Mouse (Mus musculus): Measurements from ENCODE around the gene Ints6l. TPM values are rescaled to one million over a fixed set of nuclear protein-coding genes. Genes with fewer than 3 reads are reported as not detected.

The Ints6l gene
- 43.1 and 43.7 TPM in 2 replicates for polyA plus RNA-seq (2015; fragmentation: Nextera tagmentation; extraction: Ambion mirVana)

GRCm38 (mm10) chrX:56454671-56455371 is at the start of gene Ints6l:
Gene Ints6l (plus strand): TSS chrX:56454857.
- H3K4me2 ChIP-seq (ENCODE audit: low read depth, low read length), result peak within 1 kb of the TSS; percentile 60
- H3K36me3 ChIP-seq (ENCODE audit: control insufficient read depth, insufficient read depth), result no peaks in the 10 kb centered on the region
- H3K4me1 ChIP-seq (ENCODE audit: control insufficient read depth, low read depth, low read length), result peaks cover 8% of the 10 kb centered on the region
- peak within 1 kb of the TSS; percentile 90 for H3K9ac ChIP-seq (ENCODE audit: low read depth, low read length)
- H3K4me3 ChIP-seq (ENCODE audit: low read depth, low read length), result peak within 1 kb of the TSS; percentile 75
- H3K27me3 ChIP-seq (ENCODE audit: control insufficient read depth, insufficient read depth, low read depth, low read length), result no peaks in the 10 kb centered on the region
- ATAC-seq (ENCODE audit: low read depth), result peak; percentile 80
- WGBS (ENCODE audit: insufficient replicate concordance), result 19% methylated on average over 21 of the region's 22 CpGs
- H3K27ac ChIP-seq (ENCODE audit: low read length), result peak within 1 kb of the TSS; percentile 96
- no peaks in the 10 kb centered on the region for H3K9me3 ChIP-seq (replicated peaks; ENCODE audit: control insufficient read depth, low read length)

GRCm38 (mm10) chrX:56405482-56405881 is 49.2 kb upstream of the Ints6l start:
- no peak overlapping the region for H3K4me2 ChIP-seq (ENCODE audit: low read depth, low read length)
- no peaks in the 10 kb centered on the region for H3K36me3 ChIP-seq (ENCODE audit: control insufficient read depth, insufficient read depth)
- H3K27me3 ChIP-seq (ENCODE audit: control insufficient read depth, insufficient read depth, low read depth, low read length), result no peaks in the 10 kb centered on the region
- no peak overlapping the region for H3K4me3 ChIP-seq (ENCODE audit: low read depth, low read length)
- no peaks in the 10 kb centered on the region for H3K9me3 ChIP-seq (replicated peaks; ENCODE audit: control insufficient read depth, low read length)
- H3K27ac ChIP-seq (ENCODE audit: low read length), result no peak overlapping the region
- no peaks in the 10 kb centered on the region for H3K4me1 ChIP-seq (ENCODE audit: control insufficient read depth, low read depth, low read length)
- WGBS (ENCODE audit: insufficient replicate concordance), result 14% methylated on average over 1 of the region's 1 CpGs
- no peak for ATAC-seq (ENCODE audit: low read depth)
- H3K9ac ChIP-seq (ENCODE audit: low read depth, low read length), result no peak overlapping the region

- no peak for ATAC-seq (ENCODE audit: low read depth)
- WGBS (ENCODE audit: insufficient replicate concordance), result 39% methylated on average over 5 of the region's 5 CpGs
- H3K27me3 ChIP-seq (ENCODE audit: control insufficient read depth, insufficient read depth, low read depth, low read length), result no peaks in the 10 kb centered on the region
- H3K4me1 ChIP-seq (ENCODE audit: control insufficient read depth, low read depth, low read length), result no peaks in the 10 kb centered on the region
- no peaks in the 10 kb centered on the region for H3K9me3 ChIP-seq (replicated peaks; ENCODE audit: control insufficient read depth, low read length)
- H3K4me2 ChIP-seq (ENCODE audit: low read depth, low read length), result no peak overlapping the region
- no peak overlapping the region for H3K27ac ChIP-seq (ENCODE audit: low read length)
- H3K36me3 ChIP-seq (ENCODE audit: control insufficient read depth, insufficient read depth), result no peaks in the 10 kb centered on the region
- no peak overlapping the region for H3K9ac ChIP-seq (ENCODE audit: low read depth, low read length)
- H3K4me3 ChIP-seq (ENCODE audit: low read depth, low read length), result no peak overlapping the region
Observed at GRCm38 (mm10) chrX:56406128-56406527, 48.5 kb upstream of the Ints6l start.

- Histone ChIP-seq H3K4me3 (ENCODE audit: low read depth, low read length) (no peak overlapping the region), H3K27me3 (ENCODE audit: control insufficient read depth, insufficient read depth, low read depth, low read length) (no peaks in the 10 kb centered on the region), H3K27ac (ENCODE audit: low read length) (no peak overlapping the region), H3K4me1 (ENCODE audit: control insufficient read depth, low read depth, low read length) (no peaks in the 10 kb centered on the region), H3K4me2 (ENCODE audit: low read depth, low read length) (no peak overlapping the region), H3K9ac (ENCODE audit: low read depth, low read length) (no peak overlapping the region), H3K9me3 (replicated peaks; ENCODE audit: control insufficient read depth, low read length) (no peaks in the 10 kb centered on the region), H3K36me3 (ENCODE audit: control insufficient read depth, insufficient read depth) (no peaks in the 10 kb centered on the region)
- ATAC-seq (ENCODE audit: low read depth), result no peak
- 24% methylated on average over 3 of the region's 3 CpGs for WGBS (ENCODE audit: insufficient replicate concordance)
Observed at GRCm38 (mm10) chrX:56416277-56416676, 38.4 kb upstream of the Ints6l start.

- Histone ChIP-seq H3K27ac (ENCODE audit: low read length) (no peak overlapping the region), H3K4me2 (ENCODE audit: low read depth, low read length) (no peak overlapping the region), H3K4me1 (ENCODE audit: control insufficient read depth, low read depth, low read length) (no peaks in the 10 kb centered on the region), H3K36me3 (ENCODE audit: control insufficient read depth, insufficient read depth) (no peaks in the 10 kb centered on the region), H3K4me3 (ENCODE audit: low read depth, low read length) (no peak overlapping the region), H3K9me3 (replicated peaks; ENCODE audit: control insufficient read depth, low read length) (no peaks in the 10 kb centered on the region), H3K27me3 (ENCODE audit: control insufficient read depth, insufficient read depth, low read depth, low read length) (no peaks in the 10 kb centered on the region), H3K9ac (ENCODE audit: low read depth, low read length) (no peak overlapping the region)
- ATAC-seq (ENCODE audit: low read depth), result no peak
- 56% methylated on average over 4 of the region's 4 CpGs for WGBS (ENCODE audit: insufficient replicate concordance)
Observed at GRCm38 (mm10) chrX:56417541-56417940, 37.1 kb upstream of the Ints6l start.

- Histone ChIP-seq H3K9me3 (replicated peaks; ENCODE audit: control insufficient read depth, low read length) (no peaks in the 10 kb centered on the region; the same call in 1 of the 2 replicates), H3K36me3 (ENCODE audit: control insufficient read depth, insufficient read depth) (no peaks in the 10 kb centered on the region), H3K27me3 (ENCODE audit: control insufficient read depth, insufficient read depth, low read depth, low read length) (no peaks in the 10 kb centered on the region), H3K27ac (ENCODE audit: low read length) (no peak overlapping the region), H3K4me3 (ENCODE audit: low read depth, low read length) (no peak overlapping the region), H3K4me2 (ENCODE audit: low read depth, low read length) (no peak overlapping the region), H3K9ac (ENCODE audit: low read depth, low read length) (no peak overlapping the region), H3K4me1 (ENCODE audit: control insufficient read depth, low read depth, low read length) (no peaks in the 10 kb centered on the region; the same call in 1 of the 2 replicates)
- ATAC-seq (ENCODE audit: low read depth), result no peak
- 46% methylated on average over 2 of the region's 2 CpGs for WGBS (ENCODE audit: insufficient replicate concordance)
Observed at GRCm38 (mm10) chrX:56430601-56431000, 24.1 kb upstream of the Ints6l start.

GRCm38 (mm10) chrX:56435758-56436283 is 18.8 kb upstream of the Ints6l start:
- Histone ChIP-seq H3K27ac (ENCODE audit: low read length) (no peak overlapping the region), H3K9me3 (replicated peaks; ENCODE audit: control insufficient read depth, low read length) (no peaks in the 10 kb centered on the region), H3K27me3 (ENCODE audit: control insufficient read depth, insufficient read depth, low read depth, low read length) (no peaks in the 10 kb centered on the region), H3K36me3 (ENCODE audit: control insufficient read depth, insufficient read depth) (no peaks in the 10 kb centered on the region), H3K4me2 (ENCODE audit: low read depth, low read length) (no peak overlapping the region), H3K4me3 (ENCODE audit: low read depth, low read length) (no peak overlapping the region), H3K9ac (ENCODE audit: low read depth, low read length) (no peak overlapping the region), H3K4me1 (ENCODE audit: control insufficient read depth, low read depth, low read length) (no peaks in the 10 kb centered on the region; the same call in none of the 2 replicates)
- ATAC-seq (ENCODE audit: low read depth), result peak; percentile 39; the same call in 1 of the 2 replicates
- 34% methylated on average over 7 of the region's 7 CpGs for WGBS (ENCODE audit: insufficient replicate concordance)

GRCm38 (mm10) chrX:56446487-56447428 is 7.9 kb upstream of the Ints6l start:
- H3K27ac ChIP-seq (ENCODE audit: low read length), result peak overlapping the region; percentile 91
- ATAC-seq (ENCODE audit: low read depth), result peak; percentile 97
- peak overlapping the region; percentile 41; the same call in 1 of the 2 replicates for H3K9ac ChIP-seq (ENCODE audit: low read depth, low read length)
- no peaks in the 10 kb centered on the region for H3K9me3 ChIP-seq (replicated peaks; ENCODE audit: control insufficient read depth, low read length)
- H3K36me3 ChIP-seq (ENCODE audit: control insufficient read depth, insufficient read depth), result no peaks in the 10 kb centered on the region
- H3K4me2 ChIP-seq (ENCODE audit: low read depth, low read length), result peak overlapping the region; percentile 41
- H3K27me3 ChIP-seq (ENCODE audit: control insufficient read depth, insufficient read depth, low read depth, low read length), result no peaks in the 10 kb centered on the region
- H3K4me3 ChIP-seq (ENCODE audit: low read depth, low read length), result no peak overlapping the region
- peaks cover 22% of the 10 kb centered on the region for H3K4me1 ChIP-seq (ENCODE audit: control insufficient read depth, low read depth, low read length)
- 35% methylated on average over 11 of the region's 11 CpGs for WGBS (ENCODE audit: insufficient replicate concordance)

All from liver, embryonic 16.5 days (tissue).